Mouse (Mus musculus) retina, adult 2 months (tissue): Measurements from ENCODE around the gene Mcidas.
A peak's percentile ranks its signal among the peaks of the same experiment; 100 is the strongest.

Experiments
- DNase-seq: peaks from one replicate; pipeline ENCODE4 v3.0.0-alpha.2; 2012; ENCODE audit warnings: low read depth, low spot score

Gene Mcidas

GRCm38 (mm10) chr13:112993531-112994152 is at the start of gene Mcidas:
TSS of gene Mcidas (plus strand) at chr13:112993845.
- no peak for DNase-seq

- DNase-seq, result no peak
Observed at GRCm38 (mm10) chr13:112945312-112945711, 48.3 kb upstream of the Mcidas start.

- DNase-seq, result no peak
Observed at GRCm38 (mm10) chr13:112945900-112946299, 47.7 kb upstream of the Mcidas start.

GRCm38 (mm10) chr13:112954067-112954466 is 39.6 kb upstream of the Mcidas start:
- no peak for DNase-seq

- no peak for DNase-seq
Observed at GRCm38 (mm10) chr13:112963081-112963480, 30.6 kb upstream of the Mcidas start.

GRCm38 (mm10) chr13:112964421-112964820 is 29.2 kb upstream of the Mcidas start:
- no peak for DNase-seq

GRCm38 (mm10) chr13:112967267-112967666 is 26.4 kb upstream of the Mcidas start:
- no peak for DNase-seq

- DNase-seq, result no peak
Observed at GRCm38 (mm10) chr13:112976720-112977119, 16.9 kb upstream of the Mcidas start.

- no peak for DNase-seq
Observed at GRCm38 (mm10) chr13:112985605-112986450, 7.8 kb upstream of the Mcidas start.

GRCm38 (mm10) chr13:112986451-112986950 is 7.1 kb upstream of the Mcidas start:
- no peak for DNase-seq

- peak; percentile 53 for DNase-seq
Observed at GRCm38 (mm10) chr13:112987532-112987943, 6.1 kb upstream of the Mcidas start, which contains the start of gene Ccno. TSS of gene Ccno (plus strand) at chr13:112987802.

- no peak for DNase-seq
Observed at GRCm38 (mm10) chr13:112987991-112988390, 5.7 kb upstream of the Mcidas start.

GRCm38 (mm10) chr13:112988866-112989265 is 4.8 kb upstream of the Mcidas start:
- DNase-seq, result no peak

GRCm38 (mm10) chr13:112989541-112989940 is 4.1 kb upstream of the Mcidas start:
- DNase-seq, result no peak

GRCm38 (mm10) chr13:112990346-112990745 is 3.3 kb upstream of the Mcidas start:
- no peak for DNase-seq

- DNase-seq, result no peak
Observed at GRCm38 (mm10) chr13:112994191-112994590, 546 bp downstream of the Mcidas start.

GRCm38 (mm10) chr13:112996407-112996806 is 2.8 kb downstream of the Mcidas start:
- DNase-seq, result no peak

- no peak for DNase-seq
Observed at GRCm38 (mm10) chr13:112997369-112997768, 3.7 kb downstream of the Mcidas start.

- DNase-seq, result no peak
Observed at GRCm38 (mm10) chr13:112998427-112999201, 5.0 kb downstream of the Mcidas start.

GRCm38 (mm10) chr13:113000090-113000489 is 6.4 kb downstream of the Mcidas start:
- DNase-seq, result no peak

- no peak for DNase-seq
Observed at GRCm38 (mm10) chr13:113000576-113001318, 7.1 kb downstream of the Mcidas start.
